Mouse (Mus musculus) left cerebral cortex, adult 6 months (tissue): ENCODE data around the gene Zfp595. TPM values are rescaled to one million over a fixed set of nuclear protein-coding genes. Genes with fewer than 3 reads are reported as not detected.

Source experiments
- long read RNA-seq, 2 experiments: library from polyadenylated mRNA; unstranded; transcript quantifications; one replicate each; pipeline ENCODE4 v2.0.0; 2019 to 2020
- polyA plus RNA-seq: library from polyadenylated mRNA; unstranded; fragments of <200 nt; fragmentation: Nextera tagmentation; gene quantifications from 2 replicates; pipeline ENCODE4 v1.2.3, GENCODE M21; 2021

The Zfp595 gene
- 0.69 and 0.79 TPM in 2 replicates for polyA plus RNA-seq
- long read RNA-seq, experiment 1, full-length matches to known transcripts, result 4 of 6 reads
- long read RNA-seq, experiment 1, partial matches to known transcripts, result 1 of 6 reads
- long read RNA-seq, experiment 1, other reads (novel, unspliced or antisense), result 1 of 6 reads
- long read RNA-seq, experiment 2, partial matches to known transcripts, result 1 of 3 reads
- long read RNA-seq, experiment 2, other reads (novel, unspliced or antisense), result 2 of 3 reads

DNA sequence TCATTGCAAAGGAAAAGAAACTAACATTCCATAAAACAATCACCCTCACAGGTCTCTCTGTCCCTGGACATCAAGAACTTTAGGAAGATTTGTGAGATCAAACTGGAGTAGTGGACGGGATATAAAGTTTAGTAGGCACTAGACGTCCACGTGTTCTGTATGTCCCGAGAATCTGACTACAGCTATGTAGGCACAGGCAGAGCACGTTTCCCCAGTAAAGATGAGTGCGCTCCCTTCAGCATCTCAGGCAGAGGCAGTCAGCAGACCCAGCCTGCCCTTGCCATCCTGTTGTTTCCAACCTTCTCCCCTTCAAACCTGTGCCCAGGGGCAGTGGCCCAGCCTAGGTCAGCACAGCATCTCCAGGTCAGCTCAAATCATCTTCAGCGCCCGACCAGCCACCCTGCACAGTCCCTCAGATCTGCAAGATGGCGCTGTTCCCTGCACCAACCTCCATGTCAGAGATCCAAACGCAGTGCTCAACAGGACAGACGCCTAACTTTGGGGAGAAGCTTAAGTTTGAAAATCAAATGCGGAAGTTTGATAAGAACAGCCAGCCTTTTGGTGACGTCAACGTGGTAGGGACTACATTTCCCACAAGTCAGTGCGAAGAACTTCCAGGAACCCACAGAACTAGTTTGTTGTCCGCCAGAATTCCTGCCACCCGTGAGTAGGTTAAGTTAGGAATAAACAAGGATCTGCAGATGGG lies at the start of gene Zfp595:
Zfp595 (minus strand) TSS at position 552 of the 706 bp plus-strand sequence.

DNA sequence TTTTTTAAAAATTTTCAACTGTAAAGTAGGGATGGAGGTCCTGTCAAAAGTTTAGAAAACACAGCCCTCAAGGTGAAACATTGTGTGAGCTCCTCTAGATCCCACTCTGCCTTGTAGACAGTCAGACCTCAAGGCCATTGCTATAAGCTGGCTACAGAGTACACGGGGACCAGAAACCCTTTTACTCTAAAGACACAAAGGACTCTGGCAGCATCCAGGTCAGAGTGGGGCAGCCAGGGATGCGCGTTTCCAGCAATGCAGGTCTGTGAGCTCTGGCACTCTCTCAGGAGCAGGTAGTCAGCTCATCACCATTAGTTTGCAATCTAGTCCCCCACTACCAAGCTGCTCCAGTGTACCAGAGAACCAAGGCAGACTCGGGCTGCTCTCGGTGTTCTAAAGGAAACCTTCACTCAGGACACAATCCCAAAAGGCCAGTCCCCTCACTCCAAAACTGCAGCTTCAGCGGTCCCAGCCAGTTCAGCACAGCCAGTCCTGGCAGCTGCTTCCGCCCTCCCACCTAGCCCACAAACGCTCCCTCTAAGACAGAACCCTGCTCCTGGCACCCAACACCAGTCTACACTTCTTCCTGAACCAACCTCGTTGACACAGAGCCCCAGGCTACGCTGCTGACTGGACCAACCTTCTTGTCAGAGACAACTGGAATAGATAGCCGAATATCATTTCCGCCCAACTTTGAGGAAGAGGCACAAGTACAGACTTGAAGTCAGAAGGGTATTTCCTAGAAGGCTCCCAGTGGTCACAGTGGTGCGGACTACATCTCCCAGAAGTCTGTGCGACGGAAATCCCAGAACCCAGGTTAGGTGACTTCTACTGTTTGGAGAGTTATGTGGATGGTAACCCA lies 42.9 kb upstream of the Zfp595 start, which contains the start of the genes Gm28041 and Zfp456:
Gm28041 (minus strand) TSS at position 684 of the 862 bp plus-strand sequence.
Zfp456 (minus strand) TSS at position 761 of the 862 bp plus-strand sequence.

DNA sequence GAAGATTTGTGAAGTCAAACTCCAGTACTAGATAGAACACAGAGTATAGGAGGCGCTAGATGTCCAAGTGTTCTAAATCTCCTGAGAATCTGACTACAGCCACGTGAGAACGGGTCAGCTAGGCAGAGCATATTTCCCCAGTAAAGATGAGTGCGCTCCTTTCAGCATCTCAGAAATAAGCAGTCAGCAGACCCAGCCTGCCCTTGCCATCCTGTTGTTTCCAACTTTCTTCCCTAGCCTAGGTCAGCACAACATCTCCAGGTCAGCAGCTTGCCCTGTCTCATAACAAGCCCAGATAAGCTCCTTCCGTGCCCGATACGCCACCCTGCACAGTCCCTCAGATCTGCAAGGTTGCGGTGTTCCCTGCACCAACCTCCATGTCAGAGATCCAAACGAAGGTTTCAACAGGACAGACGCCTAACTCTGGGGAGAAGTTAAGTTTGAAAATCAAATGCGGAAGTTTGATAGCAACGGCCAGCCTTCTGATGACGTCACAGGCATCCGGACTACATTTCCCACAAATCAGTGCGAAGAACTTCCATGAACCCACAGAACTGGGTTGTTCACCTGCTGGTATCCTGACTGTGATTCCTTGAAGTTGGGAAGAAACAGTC lies 27.9 kb upstream of the Zfp595 start, which contains the start of the genes Gm28044 and Zfp953:
Gm28044 (minus strand) TSS at position 406 of the 614 bp plus-strand sequence.
Zfp953 (minus strand) TSS at position 475 of the 614 bp plus-strand sequence.

DNA sequence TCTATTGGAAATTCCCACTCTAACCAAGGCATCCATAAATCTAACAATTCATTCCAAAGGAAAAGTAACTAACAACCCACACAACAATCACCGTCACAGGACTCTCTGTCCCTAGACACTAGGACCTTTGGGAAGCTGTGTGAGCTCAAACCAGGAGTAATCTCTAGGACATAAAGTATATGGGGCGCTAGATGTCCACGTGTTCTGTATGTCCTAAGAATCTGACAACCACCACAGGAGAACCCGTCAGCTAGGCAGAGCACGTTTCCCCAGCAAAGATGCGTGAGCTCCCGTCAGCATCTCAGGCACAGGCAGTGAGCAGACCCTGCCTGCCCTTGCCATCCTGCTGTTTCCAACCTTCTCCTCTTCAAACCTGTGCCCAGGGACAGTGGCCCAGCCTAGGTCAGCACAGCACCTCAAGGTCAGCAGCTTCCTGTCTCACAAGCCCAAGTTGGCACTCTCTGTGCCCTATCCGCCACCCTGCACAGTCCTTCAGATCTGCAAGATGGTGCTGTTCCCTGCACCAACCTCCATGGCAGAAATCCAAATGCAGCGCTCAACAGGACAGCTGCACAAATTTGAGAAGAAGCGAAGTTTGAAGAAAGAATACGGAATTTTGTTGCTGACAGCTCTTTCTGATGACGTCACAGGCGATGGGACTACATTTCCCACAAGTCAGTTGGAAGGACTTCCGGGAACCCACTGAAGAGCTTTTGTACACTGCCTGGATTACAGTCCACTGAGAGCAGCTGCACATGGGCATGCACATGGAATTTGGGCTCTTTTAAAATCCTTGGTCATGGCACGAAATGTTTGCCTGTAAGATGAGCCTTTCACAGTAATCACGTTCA lies 26.3 kb downstream of the Zfp595 start, which contains the start of gene Zfp457:
Zfp457 (minus strand) TSS at position 664 of the 851 bp plus-strand sequence.

DNA sequence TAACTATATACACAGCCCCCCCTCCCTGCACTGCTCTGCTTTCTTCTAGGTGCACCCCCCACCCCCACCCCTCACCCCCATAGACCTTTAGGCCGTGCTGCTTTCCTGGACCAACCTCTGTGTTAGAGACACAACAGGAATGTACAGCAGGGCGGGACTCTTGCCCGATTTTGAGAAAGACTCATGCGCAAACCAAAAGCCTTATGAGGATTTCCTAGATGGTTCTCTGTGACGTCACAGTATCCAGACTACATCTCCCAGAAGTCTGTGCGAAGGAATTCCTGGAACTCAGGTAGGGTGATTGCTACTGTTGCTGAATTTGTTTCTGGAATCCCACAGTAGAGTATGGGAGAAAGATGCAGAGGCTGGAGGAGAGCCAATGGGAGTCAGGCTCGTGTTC lies 54.1 kb downstream of the Zfp595 start, which contains the start of gene Zfp458:
Zfp458 (minus strand) TSS at position 153 of the 400 bp plus-strand sequence.

Other genes starting within 250 kb of the Zfp595 start
- 1.3 and 2.5 TPM in 2 replicates for gene Zfp708, start 234.6 kb downstream of the Zfp595 start, polyA plus RNA-seq
- gene Gm28557, start 224.0 kb downstream of the Zfp595 start, polyA plus RNA-seq, result 1.8 TPM in 2 replicates
- 0.06 TPM in 1 of 2 replicates, not detected in the other for gene Rslcan18, start 216.3 kb downstream of the Zfp595 start, polyA plus RNA-seq
- gene Zfp759, start 210.9 kb downstream of the Zfp595 start, polyA plus RNA-seq, result 2.0 and 2.2 TPM in 2 replicates
- gene Rsl1, start 159.4 kb downstream of the Zfp595 start, polyA plus RNA-seq, result 2.1 and 2.6 TPM in 2 replicates
- 0.83 and 1.4 TPM in 2 replicates for gene Zfp455, start 138.1 kb downstream of the Zfp595 start, polyA plus RNA-seq
- gene Zfp458, start 54.1 kb downstream of the Zfp595 start, polyA plus RNA-seq, result 1.7 and 3.0 TPM in 2 replicates
- gene Zfp457, start 26.1 kb downstream of the Zfp595 start, polyA plus RNA-seq, result 0.25 and 0.26 TPM in 2 replicates
- gene Gm28044, start 28.0 kb upstream of the Zfp595 start, polyA plus RNA-seq, result 0.98 TPM in 1 of 2 replicates, not detected in the other
- 0.21 and 0.32 TPM in 2 replicates for gene Zfp953, start 28.0 kb upstream of the Zfp595 start, polyA plus RNA-seq
- 0.26 and 0.33 TPM in 2 replicates for gene Gm28041, start 43.2 kb upstream of the Zfp595 start, polyA plus RNA-seq
- 0.28 and 0.38 TPM in 2 replicates for gene Zfp456, start 43.2 kb upstream of the Zfp595 start, polyA plus RNA-seq
- gene Zfp429, start 67.2 kb upstream of the Zfp595 start, polyA plus RNA-seq, result 1.3 and 1.5 TPM in 2 replicates
- 1.0 and 2.8 TPM in 2 replicates for gene Zfp459, start 88.8 kb upstream of the Zfp595 start, polyA plus RNA-seq
- 7.6 and 7.8 TPM in 2 replicates for gene Zfp874a, start 119.1 kb upstream of the Zfp595 start, polyA plus RNA-seq
- gene Zfp874b, start 151.7 kb upstream of the Zfp595 start, polyA plus RNA-seq, result 2.6 and 7.6 TPM in 2 replicates
- gene Zfp58, start 168.0 kb upstream of the Zfp595 start, polyA plus RNA-seq, result 3.9 and 4.2 TPM in 2 replicates
- not detected in 2 replicates for gene Gm26965, start 193.6 kb upstream of the Zfp595 start, polyA plus RNA-seq
- 33.0 and 39.1 TPM in 2 replicates for gene Zfp87, start 193.6 kb upstream of the Zfp595 start, polyA plus RNA-seq
- 4.1 and 5.1 TPM in 2 replicates for gene Zfp748, start 221.3 kb upstream of the Zfp595 start, polyA plus RNA-seq